Mouse (Mus musculus) bone marrow, adult 2 months (tissue): ENCODE data around the gene Trpm3.

Source experiments
- CTCF ChIP-seq: fragments of 200-500 bp; IDR thresholded peaks from 2 replicates; pipeline ENCODE4 v1.5.1; 2011; ENCODE audit warnings: low read length, control low read depth; ENCODE audit not compliant: control insufficient read depth, insufficient read depth
- POLR2A ChIP-seq: fragments of 200-500 bp; IDR thresholded peaks from 2 replicates; pipeline ENCODE4 v1.6.1; 2011; ENCODE audit warnings: low read depth, mild to moderate bottlenecking, control low read depth, low read length, borderline replicate concordance; ENCODE audit not compliant: control insufficient read depth

DNA sequence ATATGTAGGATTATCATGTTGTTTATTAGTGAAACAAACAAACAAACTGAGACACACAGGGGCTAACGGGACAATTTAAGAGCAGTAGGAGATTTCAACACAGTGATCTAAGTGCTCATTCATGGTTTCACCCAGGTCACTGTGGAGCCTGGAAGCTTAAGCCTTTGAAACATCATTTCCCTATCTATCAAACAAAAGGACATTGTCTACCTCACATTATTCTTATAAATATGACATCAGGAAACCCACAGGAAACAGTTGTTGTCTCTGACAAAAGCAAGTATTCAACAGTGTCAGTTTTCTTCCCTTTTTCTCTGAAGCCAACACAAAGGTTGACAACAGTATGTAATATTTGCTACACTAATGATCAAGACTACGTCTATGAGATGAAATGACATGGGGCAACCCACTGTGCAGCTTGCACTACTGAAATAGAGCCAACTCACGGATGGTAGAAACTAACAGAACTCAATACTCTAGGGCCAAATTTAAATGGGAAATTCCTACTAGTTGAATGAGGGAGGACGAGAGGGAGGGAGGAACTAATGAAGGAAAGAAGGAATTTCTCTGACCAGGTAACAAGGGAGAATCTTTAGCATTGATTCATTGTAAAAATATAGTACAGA lies 443.4 kb downstream of the Trpm3 start:
- TF ChIP-seq CTCF (no peak), POLR2A (no peak)
